Mouse (Mus musculus) lung, embryonic 16.5 days (tissue): ENCODE results near the gene Polr3b. TPM values are rescaled to one million over a fixed set of nuclear protein-coding genes. Genes with fewer than 3 reads are reported as not detected.
A peak's percentile ranks its signal among the peaks of the same experiment; 100 is the strongest.

ENCODE experiments used
- ATAC-seq: fragments of 200-750 bp; cut with Nextera tagmentation; 2 replicates; pipeline ENCODE4 v1.8.0; 2017; ENCODE audit warnings: low read depth, mild to moderate bottlenecking, moderate library complexity
- H3K27ac ChIP-seq: fragments of 300-500 bp; sonication (generic); 2 replicates; pipeline ENCODE4 v1.5.1; 2014; ENCODE audit warnings: mild to moderate bottlenecking, control low read depth, low read length
- H3K27me3 ChIP-seq: fragments of 300-500 bp; sonication (generic); 2 replicates; pipeline ENCODE4 v1.6.1; 2014; ENCODE audit warnings: low read depth, low read length, mixed read lengths; ENCODE audit not compliant: control insufficient read depth, insufficient read depth
- H3K36me3 ChIP-seq: fragments of 300-500 bp; sonication (generic); 2 replicates; pipeline ENCODE4 v1.6.1; 2014; ENCODE audit warnings: low read length; ENCODE audit not compliant: control insufficient read depth, insufficient read depth
- H3K4me1 ChIP-seq: fragments of 300-500 bp; sonication (generic); replicated peaks from 2 replicates; pipeline ENCODE4 v1.6.1; 2014; ENCODE audit warnings: low read length, mixed read lengths; ENCODE audit not compliant: control insufficient read depth, insufficient read depth
- H3K4me2 ChIP-seq: fragments of 300-500 bp; sonication (generic); 2 replicates; pipeline ENCODE4 v1.6.1; 2014; ENCODE audit warnings: low read depth, low read length, control low read depth
- H3K4me3 ChIP-seq: fragments of 300-500 bp; sonication (generic); 2 replicates; pipeline ENCODE4 v1.5.1; 2014; ENCODE audit warnings: mild to moderate bottlenecking, low read length, control low read depth
- H3K9ac ChIP-seq: fragments of 300-500 bp; sonication (generic); 2 replicates; pipeline ENCODE4 v1.6.1; 2014; ENCODE audit warnings: low read length, control low read depth
- H3K9me3 ChIP-seq: fragments of 300-500 bp; sonication (generic); 2 replicates; pipeline ENCODE4 v1.6.1; 2016; ENCODE audit warnings: low read length; ENCODE audit not compliant: control insufficient read depth
- WGBS: fragments of 180-500 bp; shearing (Covaris S2); extraction: QIAGEN DNeasy Blood & Tissue Kit; methylation state at CpG from one replicate; pipeline ENCODE4 v1.1.7; 2014; 5-methylcytosine and 5-hydroxymethylcytosine counted together
- polyA plus RNA-seq: library from polyadenylated mRNA; unstranded; fragments of >200 nt; fragmentation: Nextera tagmentation; extraction: Ambion mirVana; gene quantifications from 2 replicates; pipeline ENCODE4 v1.2.1, GENCODE M21; 2015

Polr3b gene
- polyA plus RNA-seq, 1 experiment from 2014 or later = 15.3 TPM

DNA sequence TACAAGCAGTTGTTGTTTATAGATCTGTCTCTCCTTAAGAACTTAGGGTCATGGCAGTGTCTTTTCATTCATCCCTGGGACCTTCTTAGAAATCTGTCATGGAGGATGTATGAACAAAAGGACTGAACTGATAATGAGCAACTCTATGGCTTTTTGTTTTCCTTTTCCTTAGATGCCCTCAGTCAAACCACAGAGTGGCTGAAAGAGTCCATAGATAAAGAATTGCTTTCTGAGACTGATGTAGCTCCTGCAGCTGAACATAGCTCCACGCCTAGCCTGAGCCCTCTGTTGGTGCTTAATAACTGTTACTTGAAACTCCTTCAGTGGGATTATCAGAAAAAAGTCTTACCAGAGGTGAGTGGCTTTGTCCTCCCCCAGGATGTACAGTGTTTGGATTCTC, 17.8 kb upstream of the Polr3b start:
- H3K4me3 ChIP-seq = no peak overlapping the region
- no peaks in the 10 kb centered on the region for H3K9me3 ChIP-seq
- H3K27ac ChIP-seq = no peak overlapping the region
- H3K27me3 ChIP-seq = no peaks in the 10 kb centered on the region
- H3K9ac ChIP-seq = no peak overlapping the region
- H3K4me2 ChIP-seq = no peak overlapping the region
- 53% methylated on average over 1 of the region's 1 CpGs for WGBS
- H3K4me1 ChIP-seq = no peaks in the 10 kb centered on the region; the same call in 1 of the 2 replicates
- no peak for ATAC-seq
- H3K36me3 ChIP-seq = peaks cover 10% of the 10 kb centered on the region

DNA sequence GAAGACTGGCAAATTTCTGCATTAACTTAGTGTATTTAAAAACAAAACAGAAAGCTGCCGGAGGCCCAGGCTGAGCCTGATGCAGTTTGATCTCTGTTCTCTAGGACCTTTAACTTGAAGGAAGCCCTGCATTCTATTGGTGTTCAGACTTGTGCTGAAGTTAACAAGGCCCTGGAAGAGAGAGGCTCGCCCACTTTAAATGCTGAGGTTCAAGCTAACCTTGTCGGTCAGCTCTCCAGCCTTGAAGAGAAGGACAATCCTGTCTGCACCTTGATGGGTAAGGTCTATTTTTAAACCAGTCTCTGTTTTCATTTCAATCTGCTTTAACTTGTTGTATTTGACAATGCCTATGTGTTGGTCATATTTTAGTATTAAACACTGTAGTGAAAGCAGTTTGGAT, 13.7 kb upstream of the Polr3b start:
- H3K4me3 ChIP-seq = no peak overlapping the region
- H3K27ac ChIP-seq = no peak overlapping the region
- no peaks in the 10 kb centered on the region for H3K27me3 ChIP-seq
- H3K36me3 ChIP-seq = peaks cover 10% of the 10 kb centered on the region
- ATAC-seq = no peak
- 66% methylated on average over 3 of the region's 3 CpGs for WGBS
- H3K9me3 ChIP-seq = no peaks in the 10 kb centered on the region
- no peak overlapping the region for H3K9ac ChIP-seq
- no peak overlapping the region for H3K4me2 ChIP-seq
- peaks cover 18% of the 10 kb centered on the region for H3K4me1 ChIP-seq

GRCm38 (mm10) chr10:84610324-84610723, 11.8 kb upstream of the Polr3b start:
- ATAC-seq = no peak; the same call in 1 of the 2 replicates
- Histone ChIP-seq H3K36me3 (peaks cover 6% of the 10 kb centered on the region), H3K9me3 (no peaks in the 10 kb centered on the region), H3K9ac (no peak overlapping the region), H3K27ac (peak overlapping the region; percentile 70), H3K27me3 (no peaks in the 10 kb centered on the region), H3K4me3 (no peak overlapping the region), H3K4me2 (no peak overlapping the region), H3K4me1 (peaks cover 18% of the 10 kb centered on the region)
- 31% methylated on average over 4 of the region's 4 CpGs for WGBS

- Histone ChIP-seq H3K36me3 (peaks cover 4% of the 10 kb centered on the region), H3K27ac (peak overlapping the region; percentile 70), H3K9me3 (no peaks in the 10 kb centered on the region), H3K4me1 (peaks cover 18% of the 10 kb centered on the region), H3K4me2 (no peak overlapping the region), H3K9ac (no peak overlapping the region), H3K4me3 (no peak overlapping the region), H3K27me3 (no peaks in the 10 kb centered on the region)
- peak; percentile 92 for ATAC-seq
- WGBS = 44% methylated on average over 3 of the region's 3 CpGs
Observed at GRCm38 (mm10) chr10:84610783-84611182, 11.3 kb upstream of the Polr3b start.

- no peak overlapping the region for H3K9ac ChIP-seq
- H3K27ac ChIP-seq = peak overlapping the region; percentile 7
Observed at GRCm38 (mm10) chr10:84611664-84612063, 10.4 kb upstream of the Polr3b start.

GRCm38 (mm10) chr10:84612281-84612680, 9.8 kb upstream of the Polr3b start:
- Histone ChIP-seq H3K27me3 (no peaks in the 10 kb centered on the region), H3K27ac (peak overlapping the region; percentile 7; the same call in 1 of the 2 replicates), H3K4me2 (no peak overlapping the region), H3K9ac (no peak overlapping the region), H3K9me3 (no peaks in the 10 kb centered on the region), H3K4me1 (peaks cover 18% of the 10 kb centered on the region), H3K4me3 (no peak overlapping the region), H3K36me3 (no peaks in the 10 kb centered on the region; the same call in 1 of the 2 replicates)
- ATAC-seq = no peak
- WGBS = 72% methylated on average over 2 of the region's 2 CpGs

More at GRCm38 (mm10) chr10:84611664-84612063, 10.4 kb upstream of the Polr3b start:
- no peaks in the 10 kb centered on the region; the same call in 1 of the 2 replicates for H3K36me3 ChIP-seq
- WGBS = 27% methylated on average over 3 of the region's 3 CpGs
- H3K4me3 ChIP-seq = no peak overlapping the region
- no peak overlapping the region for H3K4me2 ChIP-seq
- no peaks in the 10 kb centered on the region for H3K9me3 ChIP-seq
- no peaks in the 10 kb centered on the region for H3K27me3 ChIP-seq
- no peak for ATAC-seq
- H3K4me1 ChIP-seq = peaks cover 18% of the 10 kb centered on the region

- ATAC-seq = no peak
- Histone ChIP-seq H3K4me2 (no peak overlapping the region), H3K9ac (no peak overlapping the region), H3K4me3 (no peak overlapping the region), H3K9me3 (no peaks in the 10 kb centered on the region), H3K36me3 (no peaks in the 10 kb centered on the region; the same call in 1 of the 2 replicates), H3K27me3 (no peaks in the 10 kb centered on the region), H3K27ac (no peak overlapping the region), H3K4me1 (peaks cover 18% of the 10 kb centered on the region)
- WGBS = 64% methylated on average over 8 of the region's 8 CpGs
Observed at GRCm38 (mm10) chr10:84613366-84613765, 8.7 kb upstream of the Polr3b start.

GRCm38 (mm10) chr10:84615076-84615475, 7.0 kb upstream of the Polr3b start:
- no peak overlapping the region for H3K9ac ChIP-seq
- no peaks in the 10 kb centered on the region for H3K9me3 ChIP-seq
- H3K4me2 ChIP-seq = no peak overlapping the region
- peaks cover 14% of the 10 kb centered on the region for H3K4me1 ChIP-seq
- no peaks in the 10 kb centered on the region; the same call in 1 of the 2 replicates for H3K36me3 ChIP-seq
- no peak overlapping the region for H3K27ac ChIP-seq
- ATAC-seq = no peak
- 71% methylated on average over 3 of the region's 3 CpGs for WGBS
- no peaks in the 10 kb centered on the region for H3K27me3 ChIP-seq
- H3K4me3 ChIP-seq = no peak overlapping the region

- 57% methylated on average over 5 of the region's 5 CpGs for WGBS
- Histone ChIP-seq H3K27ac (no peak overlapping the region), H3K4me3 (no peak overlapping the region), H3K4me1 (no peaks in the 10 kb centered on the region), H3K4me2 (no peak overlapping the region), H3K27me3 (no peaks in the 10 kb centered on the region), H3K36me3 (peaks cover 13% of the 10 kb centered on the region), H3K9me3 (no peaks in the 10 kb centered on the region), H3K9ac (no peak overlapping the region)
- ATAC-seq = no peak
Observed at GRCm38 (mm10) chr10:84631182-84631581, 9.1 kb downstream of the Polr3b start.

DNA sequence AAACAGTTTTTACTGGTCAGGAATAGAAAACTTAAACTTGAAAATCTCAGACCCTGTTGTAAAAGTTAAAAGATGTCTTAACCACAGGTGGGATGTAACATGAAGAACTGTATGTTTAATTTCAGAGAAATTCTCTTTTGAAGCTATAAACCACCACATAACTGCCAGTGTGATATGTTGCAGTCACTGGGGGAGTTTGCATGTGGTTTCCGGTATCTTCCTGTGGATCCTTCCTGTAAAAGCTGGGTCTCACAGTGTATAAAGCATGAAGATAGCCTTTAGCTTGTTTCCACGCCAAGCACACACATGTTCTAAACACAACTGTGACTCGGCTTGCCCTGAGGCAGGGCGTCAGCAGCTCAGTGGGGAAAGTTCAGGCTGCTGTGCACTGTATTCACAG, 9.9 kb downstream of the Polr3b start:
- Histone ChIP-seq H3K27ac (no peak overlapping the region), H3K9ac (no peak overlapping the region), H3K4me1 (no peaks in the 10 kb centered on the region), H3K36me3 (peaks cover 15% of the 10 kb centered on the region), H3K9me3 (no peaks in the 10 kb centered on the region), H3K4me2 (no peak overlapping the region), H3K4me3 (no peak overlapping the region), H3K27me3 (no peaks in the 10 kb centered on the region)
- 86% methylated on average over 4 of the region's 4 CpGs for WGBS
- no peak for ATAC-seq
